Mouse (Mus musculus) limb, embryonic 13.5 days (tissue): ENCODE measurements at regions not wholly inside any gene's neighbourhood (a gene's known extent, or its start where the extent isn't known, plus 50 kb on each side); places are given as distances from the start of the nearest gene placed in this dataset.
A peak's percentile ranks its signal among the peaks of the same experiment; 100 is the strongest.

Experiments
- ATAC-seq: fragments of 200-750 bp; cut with Nextera tagmentation; 2 replicates; pipeline ENCODE4 v1.8.0; 2017; ENCODE audit warnings: low read depth, moderate number of reproducible peaks, moderate TSS enrichment; ENCODE audit not compliant: low FRiP score
- H3K27ac ChIP-seq: fragments of 300-500 bp; sonication (generic); 2 replicates; pipeline ENCODE4 v1.5.1; 2015; ENCODE audit warnings: inconsistent platforms, mild to moderate bottlenecking, moderate library complexity
- H3K27me3 ChIP-seq: fragments of 300-500 bp; sonication (generic); 2 replicates; pipeline ENCODE4 v1.6.1; 2015; ENCODE audit warnings: mild to moderate bottlenecking, inconsistent platforms
- H3K36me3 ChIP-seq: fragments of 300-500 bp; sonication (generic); 2 replicates; pipeline ENCODE4 v1.6.1; 2015; ENCODE audit warnings: inconsistent platforms, mild to moderate bottlenecking, moderate library complexity
- H3K4me1 ChIP-seq: fragments of 300-500 bp; sonication (generic); 2 replicates; pipeline ENCODE4 v1.6.1; 2015; ENCODE audit warnings: inconsistent platforms
- H3K4me2 ChIP-seq: fragments of 300-500 bp; sonication (generic); replicated peaks from 2 replicates; pipeline ENCODE4 v1.6.1; 2015; ENCODE audit warnings: inconsistent platforms, mild to moderate bottlenecking, moderate library complexity
- H3K4me3 ChIP-seq: fragments of 300-500 bp; sonication (generic); 2 replicates; pipeline ENCODE4 v1.5.1; 2015; ENCODE audit warnings: moderate library complexity, mild to moderate bottlenecking, inconsistent platforms
- H3K9ac ChIP-seq: fragments of 300-500 bp; sonication (generic); 2 replicates; pipeline ENCODE4 v1.6.1; 2015; ENCODE audit warnings: mild to moderate bottlenecking, inconsistent platforms
- H3K9me3 ChIP-seq: fragments of 300-500 bp; sonication (generic); 2 replicates; pipeline ENCODE4 v1.6.1; 2016; ENCODE audit warnings: inconsistent platforms
- WGBS: fragments of 180-500 bp; shearing (Covaris S2); methylation state at CpG from one replicate; pipeline ENCODE4 v1.1.7; 2015; 5-methylcytosine and 5-hydroxymethylcytosine counted together

- H3K36me3 ChIP-seq, result no peaks in the 10 kb centered on the region
- WGBS, result under 1% methylated on average over 50 of the region's 54 CpGs
- H3K9me3 ChIP-seq, result no peaks in the 10 kb centered on the region
- H3K4me1 ChIP-seq, result peaks cover 44% of the 10 kb centered on the region
- peak overlapping the region; percentile 79 for H3K4me2 ChIP-seq
- H3K4me3 ChIP-seq, result peak overlapping the region; percentile 49
- peak overlapping the region; percentile 99 for H3K27ac ChIP-seq
- no peaks in the 10 kb centered on the region for H3K27me3 ChIP-seq
- peak overlapping the region; percentile 85 for H3K9ac ChIP-seq
- peak; percentile 89 for ATAC-seq
Observed at GRCm38 (mm10) chr14:25377900-25378716, 80.9 kb upstream of the Zmiz1 start.

DNA sequence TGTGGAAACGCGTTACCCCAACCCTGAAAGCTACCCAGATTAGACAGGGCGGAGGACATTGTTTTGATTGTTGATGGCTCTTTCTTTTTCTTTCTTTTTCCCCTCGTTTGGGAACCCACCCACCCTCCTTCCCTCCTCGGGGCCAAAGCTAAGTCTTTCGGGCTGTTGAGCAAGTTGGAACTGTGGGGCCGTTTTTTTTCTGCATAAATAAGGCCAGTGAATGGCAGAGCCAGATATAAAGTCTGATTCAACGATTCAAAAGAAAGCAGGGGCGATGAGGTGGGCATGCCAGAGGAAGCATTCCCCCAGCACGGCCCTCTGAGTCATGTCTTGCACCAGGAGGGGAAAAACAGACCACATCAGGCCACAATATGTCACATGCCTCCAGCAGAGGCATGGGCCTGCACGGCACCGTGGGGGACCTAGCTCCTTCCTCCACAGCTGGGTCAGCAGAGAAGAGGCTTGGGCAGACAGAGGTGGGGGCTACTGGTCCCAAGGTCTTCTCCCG is 80.2 kb upstream of the Zmiz1 start:
- no peaks in the 10 kb centered on the region for H3K27me3 ChIP-seq
- peak overlapping the region; percentile 79 for H3K4me2 ChIP-seq
- 0 out of 2 replicates have a peak, but pooled peaks have one; percentile 37 for ATAC-seq
- WGBS, result 6% methylated on average over 13 of the region's 13 CpGs
- peaks cover 40% of the 10 kb centered on the region for H3K4me1 ChIP-seq
- no peaks in the 10 kb centered on the region for H3K36me3 ChIP-seq
- peak overlapping the region; percentile 85 for H3K9ac ChIP-seq
- H3K9me3 ChIP-seq, result no peaks in the 10 kb centered on the region
- H3K4me3 ChIP-seq, result peak overlapping the region; percentile 49
- H3K27ac ChIP-seq, result peak overlapping the region; percentile 99

DNA sequence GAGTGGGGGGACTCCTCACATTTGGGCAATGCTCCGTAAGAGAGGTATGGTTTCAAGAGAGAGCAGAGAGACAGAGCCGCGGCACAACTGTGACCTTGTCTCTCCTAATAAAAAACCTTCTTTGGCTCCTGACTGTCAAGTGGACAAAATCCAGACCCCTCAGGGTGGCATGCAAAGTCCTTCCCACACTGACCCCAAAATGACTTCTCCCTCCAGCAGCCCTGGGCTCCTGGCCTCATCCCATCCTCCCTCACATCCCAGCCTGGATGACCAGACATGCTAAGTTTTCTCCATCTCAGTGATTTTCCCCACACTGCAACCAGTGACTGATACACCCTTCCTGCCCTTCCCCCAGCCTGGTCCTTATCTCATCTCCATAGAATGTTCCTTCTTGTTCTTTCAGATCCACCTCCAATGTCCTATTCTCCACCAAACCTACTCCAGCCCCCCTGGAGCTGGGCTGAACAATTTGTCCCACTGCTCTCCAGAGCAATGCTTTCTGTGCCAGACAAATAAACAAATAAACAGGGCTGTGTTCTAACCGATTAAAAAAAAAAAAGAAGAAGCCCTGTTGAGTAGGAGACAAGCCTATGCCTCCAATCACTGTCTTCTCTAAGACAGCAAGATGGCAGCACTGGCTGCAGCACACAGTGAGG is 75.7 kb upstream of the Zmiz1 start:
- no peak overlapping the region for H3K4me3 ChIP-seq
- no peaks in the 10 kb centered on the region for H3K9me3 ChIP-seq
- H3K36me3 ChIP-seq, result no peaks in the 10 kb centered on the region
- peaks cover 26% of the 10 kb centered on the region for H3K4me1 ChIP-seq
- H3K27me3 ChIP-seq, result no peaks in the 10 kb centered on the region
- no peak overlapping the region for H3K4me2 ChIP-seq
- WGBS, result 40% methylated on average over 4 of the region's 4 CpGs
- H3K9ac ChIP-seq, result no peak overlapping the region
- ATAC-seq, result no peak
- H3K27ac ChIP-seq, result no peak overlapping the region

GRCm38 (mm10) chr14:25385644-25386043 is 73.3 kb upstream of the Zmiz1 start:
- no peak overlapping the region for H3K9ac ChIP-seq
- no peaks in the 10 kb centered on the region for H3K36me3 ChIP-seq
- no peaks in the 10 kb centered on the region for H3K27me3 ChIP-seq
- no peak for ATAC-seq
- H3K4me2 ChIP-seq, result no peak overlapping the region
- H3K27ac ChIP-seq, result no peak overlapping the region
- H3K4me1 ChIP-seq, result peaks cover 19% of the 10 kb centered on the region
- no peaks in the 10 kb centered on the region for H3K9me3 ChIP-seq
- WGBS, result 64% methylated on average over 5 of the region's 5 CpGs
- H3K4me3 ChIP-seq, result no peak overlapping the region

GRCm38 (mm10) chr14:25387780-25388179 is 71.2 kb upstream of the Zmiz1 start:
- no peaks in the 10 kb centered on the region for H3K36me3 ChIP-seq
- WGBS, result 88% methylated on average over 4 of the region's 4 CpGs
- no peak overlapping the region for H3K27ac ChIP-seq
- H3K27me3 ChIP-seq, result no peaks in the 10 kb centered on the region
- no peak overlapping the region for H3K4me2 ChIP-seq
- no peak overlapping the region for H3K4me3 ChIP-seq
- no peak overlapping the region for H3K9ac ChIP-seq
- H3K4me1 ChIP-seq, result peaks cover 19% of the 10 kb centered on the region
- no peaks in the 10 kb centered on the region for H3K9me3 ChIP-seq
- ATAC-seq, result no peak

- Histone ChIP-seq H3K27ac (no peak overlapping the region), H3K9me3 (no peaks in the 10 kb centered on the region), H3K4me3 (no peak overlapping the region), H3K27me3 (no peaks in the 10 kb centered on the region), H3K4me2 (no peak overlapping the region), H3K4me1 (peaks cover 16% of the 10 kb centered on the region), H3K36me3 (no peaks in the 10 kb centered on the region), H3K9ac (no peak overlapping the region)
- WGBS, result 7% methylated on average over 2 of the region's 2 CpGs
- peak; percentile 28; the same call in 1 of the 2 replicates for ATAC-seq
Observed at GRCm38 (mm10) chr14:25389314-25389713, 69.7 kb upstream of the Zmiz1 start.

- WGBS, result 72% methylated on average over 6 of the region's 6 CpGs
Observed at GRCm38 (mm10) chr14:25392412-25392811, 66.6 kb upstream of the Zmiz1 start.

GRCm38 (mm10) chr14:25392940-25393339 is 66.0 kb upstream of the Zmiz1 start:
- Histone ChIP-seq H3K4me3 (no peak overlapping the region), H3K36me3 (no peaks in the 10 kb centered on the region), H3K9ac (no peak overlapping the region), H3K4me1 (peaks cover 24% of the 10 kb centered on the region), H3K27ac (no peak overlapping the region), H3K9me3 (no peaks in the 10 kb centered on the region), H3K4me2 (no peak overlapping the region), H3K27me3 (no peaks in the 10 kb centered on the region)
- no peak for ATAC-seq
- WGBS, result 84% methylated on average over 6 of the region's 6 CpGs

More at GRCm38 (mm10) chr14:25392412-25392811, 66.6 kb upstream of the Zmiz1 start:
- Histone ChIP-seq H3K4me3 (no peak overlapping the region), H3K9me3 (no peaks in the 10 kb centered on the region), H3K27me3 (no peaks in the 10 kb centered on the region), H3K9ac (no peak overlapping the region), H3K36me3 (no peaks in the 10 kb centered on the region), H3K27ac (no peak overlapping the region), H3K4me1 (peaks cover 19% of the 10 kb centered on the region), H3K4me2 (no peak overlapping the region)
- ATAC-seq, result no peak

DNA sequence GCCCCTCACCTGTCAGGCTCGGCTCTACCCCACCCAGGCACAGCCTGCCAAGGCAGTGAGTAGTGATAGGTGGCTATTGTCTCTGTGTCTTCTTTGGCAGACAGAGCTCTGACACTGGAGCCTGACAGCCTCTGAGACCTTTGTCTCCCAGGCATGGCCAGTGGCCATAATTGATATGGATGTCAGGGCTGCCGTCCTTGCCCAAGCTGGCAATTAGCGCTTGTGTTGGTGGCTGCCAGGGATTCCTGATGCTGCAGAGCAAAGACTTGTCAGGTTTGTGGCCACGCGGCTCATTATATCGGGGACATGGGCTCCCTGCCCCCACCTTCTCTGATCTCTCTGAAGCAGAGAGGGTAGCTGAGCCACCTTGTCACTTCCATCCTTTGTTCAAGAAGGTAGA is 64.1 kb upstream of the Zmiz1 start:
- Histone ChIP-seq H3K27ac (no peak overlapping the region), H3K36me3 (no peaks in the 10 kb centered on the region), H3K9me3 (no peaks in the 10 kb centered on the region), H3K4me3 (no peak overlapping the region), H3K4me1 (peaks cover 20% of the 10 kb centered on the region), H3K4me2 (no peak overlapping the region), H3K9ac (no peak overlapping the region), H3K27me3 (no peaks in the 10 kb centered on the region)
- ATAC-seq, result no peak
- 69% methylated on average over 6 of the region's 6 CpGs for WGBS

DNA sequence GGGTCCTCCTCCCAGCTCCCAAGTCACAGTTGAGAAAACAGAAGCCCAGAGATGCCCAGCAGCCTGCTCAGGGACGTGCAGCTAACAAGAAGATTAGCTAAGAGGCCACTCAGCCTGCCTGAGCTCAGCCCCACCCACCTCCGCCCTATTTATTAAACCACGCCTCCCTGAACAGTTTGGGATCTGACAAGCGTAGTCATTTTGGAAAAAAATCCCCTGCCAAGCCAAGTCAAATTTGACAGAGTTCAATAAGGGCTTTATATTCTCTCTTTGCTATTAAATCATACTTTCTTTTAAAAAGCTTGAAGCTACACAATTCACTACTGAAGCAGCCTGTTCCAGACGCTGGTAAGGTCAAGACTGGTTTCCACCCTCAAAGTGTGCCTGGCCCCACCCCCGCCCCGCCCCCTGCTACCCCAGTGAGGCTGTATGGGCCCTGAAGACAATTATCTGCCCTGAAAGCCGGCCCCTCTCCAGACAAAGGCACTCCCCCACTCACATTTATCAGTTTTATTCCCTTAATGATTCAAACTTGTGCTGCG is 61.9 kb upstream of the Zmiz1 start:
- H3K27me3 ChIP-seq, result no peaks in the 10 kb centered on the region
- peak overlapping the region; percentile 58 for H3K27ac ChIP-seq
- peaks cover 20% of the 10 kb centered on the region for H3K4me1 ChIP-seq
- 2% methylated on average over 9 of the region's 9 CpGs for WGBS
- H3K9ac ChIP-seq, result no peak overlapping the region
- ATAC-seq, result peak; percentile 82; the same call in 1 of the 2 replicates
- no peaks in the 10 kb centered on the region for H3K36me3 ChIP-seq
- peak overlapping the region; percentile 39 for H3K4me2 ChIP-seq
- H3K4me3 ChIP-seq, result 0 out of 2 replicates have a peak overlapping the region, but pooled peaks have one; percentile 2
- no peaks in the 10 kb centered on the region for H3K9me3 ChIP-seq

- ATAC-seq, result no peak
- Histone ChIP-seq H3K9me3 (no peaks in the 10 kb centered on the region), H3K27ac (peak overlapping the region; percentile 58), H3K4me1 (peaks cover 20% of the 10 kb centered on the region), H3K4me3 (no peak overlapping the region), H3K36me3 (no peaks in the 10 kb centered on the region), H3K4me2 (peak overlapping the region; percentile 39; the same call in 1 of the 2 replicates), H3K9ac (no peak overlapping the region), H3K27me3 (no peaks in the 10 kb centered on the region)
- WGBS, result 30% methylated on average over 5 of the region's 5 CpGs
Observed at GRCm38 (mm10) chr14:25397751-25398150, 61.2 kb upstream of the Zmiz1 start.

GRCm38 (mm10) chr14:25398745-25399144 is 60.2 kb upstream of the Zmiz1 start:
- H3K27ac ChIP-seq, result no peak overlapping the region
- H3K36me3 ChIP-seq, result no peaks in the 10 kb centered on the region
- ATAC-seq, result no peak
- no peaks in the 10 kb centered on the region for H3K27me3 ChIP-seq
- no peak overlapping the region for H3K4me3 ChIP-seq
- H3K4me2 ChIP-seq, result no peak overlapping the region
- no peak overlapping the region for H3K9ac ChIP-seq
- 91% methylated on average over 5 of the region's 5 CpGs for WGBS
- H3K9me3 ChIP-seq, result no peaks in the 10 kb centered on the region
- H3K4me1 ChIP-seq, result peaks cover 20% of the 10 kb centered on the region
